Mouse (Mus musculus) gastrocnemius, adult 18-20 months (tissue): Measurements from ENCODE around the gene Ar. TPM values are rescaled to one million over a fixed set of nuclear protein-coding genes. Genes with fewer than 3 reads are reported as not detected.

Experiments
- DNase-seq: peaks from one replicate; pipeline ENCODE4 v3.0.0; 2021; ENCODE audit warnings: low spot score
- long read RNA-seq, 2 experiments: library from polyadenylated mRNA; stranded (forward); transcript quantifications; one replicate each; pipeline ENCODE4 v2.0.0; 2021
- total RNA-seq, 2 experiments: library from RNA; stranded (reverse); gene quantifications; 2 replicates each; pipeline ENCODE4 v1.2.3; 2021

The Ar gene
- 10 to 100 TPM; 15.1 to 16.4 TPM for total RNA-seq
- long read RNA-seq, experiment 1, full-length matches to known transcripts, result 7 of 18 reads
- long read RNA-seq, experiment 1, partial matches to known transcripts, result 0 of 18 reads
- long read RNA-seq, experiment 1, other reads (novel, unspliced or antisense), result 11 of 18 reads
- long read RNA-seq, experiment 2, full-length matches to known transcripts, result 3 of 14 reads
- long read RNA-seq, experiment 2, partial matches to known transcripts, result 0 of 14 reads
- long read RNA-seq, experiment 2, other reads (novel, unspliced or antisense), result 11 of 14 reads

DNA sequence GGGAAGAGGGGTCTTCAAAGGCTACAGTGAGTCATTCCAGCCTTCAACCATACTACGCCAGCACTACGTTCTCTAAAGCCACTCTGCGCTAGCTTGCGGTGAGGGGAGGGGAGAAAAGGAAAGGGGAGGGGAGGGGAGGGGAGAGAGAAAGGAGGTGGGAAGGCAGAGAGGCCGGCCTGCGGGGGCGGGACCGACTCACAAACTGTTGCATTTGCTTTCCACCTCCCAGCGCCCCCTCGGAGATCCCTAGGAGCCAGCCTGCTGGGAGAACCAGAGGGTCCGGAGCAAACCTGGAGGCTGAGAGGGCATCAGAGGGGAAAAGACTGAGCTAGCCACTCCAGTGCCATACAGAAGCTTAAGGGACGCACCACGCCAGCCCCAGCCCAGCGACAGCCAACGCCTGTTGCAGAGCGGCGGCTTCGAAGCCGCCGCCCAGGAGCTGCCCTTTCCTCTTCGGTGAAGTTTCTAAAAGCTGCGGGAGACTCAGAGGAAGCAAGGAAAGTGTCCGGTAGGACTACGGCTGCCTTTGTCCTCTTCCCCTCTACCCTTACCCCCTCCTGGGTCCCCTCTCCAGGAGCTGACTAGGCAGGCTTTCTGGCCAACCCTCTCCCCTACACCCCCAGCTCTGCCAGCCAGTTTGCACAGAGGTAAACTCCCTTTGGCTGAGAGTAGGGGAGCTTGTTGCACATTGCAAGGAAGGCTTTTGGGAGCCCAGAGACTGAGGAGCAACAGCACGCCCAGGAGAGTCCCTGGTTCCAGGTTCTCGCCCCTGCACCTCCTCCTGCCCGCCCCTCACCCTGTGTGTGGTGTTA is at the start of gene Ar:
Gene Ar, plus strand, starts transcription at position 239 of the 812 bp plus-strand sequence.
- peak; percentile 36 for DNase-seq

DNA sequence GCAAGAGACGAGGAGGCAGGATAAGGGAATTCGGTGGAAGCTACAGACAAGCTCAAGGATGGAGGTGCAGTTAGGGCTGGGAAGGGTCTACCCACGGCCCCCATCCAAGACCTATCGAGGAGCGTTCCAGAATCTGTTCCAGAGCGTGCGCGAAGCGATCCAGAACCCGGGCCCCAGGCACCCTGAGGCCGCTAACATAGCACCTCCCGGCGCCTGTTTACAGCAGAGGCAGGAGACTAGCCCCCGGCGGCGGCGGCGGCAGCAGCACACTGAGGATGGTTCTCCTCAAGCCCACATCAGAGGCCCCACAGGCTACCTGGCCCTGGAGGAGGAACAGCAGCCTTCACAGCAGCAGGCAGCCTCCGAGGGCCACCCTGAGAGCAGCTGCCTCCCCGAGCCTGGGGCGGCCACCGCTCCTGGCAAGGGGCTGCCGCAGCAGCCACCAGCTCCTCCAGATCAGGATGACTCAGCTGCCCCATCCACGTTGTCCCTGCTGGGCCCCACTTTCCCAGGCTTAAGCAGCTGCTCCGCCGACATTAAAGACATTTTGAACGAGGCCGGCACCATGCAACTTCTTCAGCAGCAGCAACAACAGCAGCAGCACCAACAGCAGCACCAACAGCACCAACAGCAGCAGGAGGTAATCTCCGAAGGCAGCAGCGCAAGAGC is 1.3 kb downstream of the Ar start:
- DNase-seq, result peak; percentile 5

DNA sequence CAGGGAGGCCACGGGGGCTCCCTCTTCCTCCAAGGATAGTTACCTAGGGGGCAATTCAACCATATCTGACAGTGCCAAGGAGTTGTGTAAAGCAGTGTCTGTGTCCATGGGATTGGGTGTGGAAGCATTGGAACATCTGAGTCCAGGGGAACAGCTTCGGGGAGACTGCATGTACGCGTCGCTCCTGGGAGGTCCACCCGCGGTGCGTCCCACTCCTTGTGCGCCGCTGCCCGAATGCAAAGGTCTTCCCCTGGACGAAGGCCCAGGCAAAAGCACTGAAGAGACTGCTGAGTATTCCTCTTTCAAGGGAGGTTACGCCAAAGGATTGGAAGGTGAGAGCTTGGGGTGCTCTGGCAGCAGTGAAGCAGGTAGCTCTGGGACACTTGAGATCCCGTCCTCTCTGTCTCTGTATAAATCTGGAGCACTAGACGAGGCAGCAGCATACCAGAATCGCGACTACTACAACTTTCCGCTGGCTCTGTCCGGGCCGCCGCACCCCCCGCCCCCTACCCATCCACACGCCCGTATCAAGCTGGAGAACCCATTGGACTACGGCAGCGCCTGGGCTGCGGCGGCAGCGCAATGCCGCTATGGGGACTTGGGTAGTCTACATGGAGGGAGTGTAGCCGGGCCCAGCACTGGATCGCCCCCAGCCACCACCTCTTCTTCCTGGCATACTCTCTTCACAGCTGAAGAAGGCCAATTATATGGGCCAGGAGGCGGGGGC is 2.0 kb downstream of the Ar start:
- peak; percentile 13 for DNase-seq

DNA sequence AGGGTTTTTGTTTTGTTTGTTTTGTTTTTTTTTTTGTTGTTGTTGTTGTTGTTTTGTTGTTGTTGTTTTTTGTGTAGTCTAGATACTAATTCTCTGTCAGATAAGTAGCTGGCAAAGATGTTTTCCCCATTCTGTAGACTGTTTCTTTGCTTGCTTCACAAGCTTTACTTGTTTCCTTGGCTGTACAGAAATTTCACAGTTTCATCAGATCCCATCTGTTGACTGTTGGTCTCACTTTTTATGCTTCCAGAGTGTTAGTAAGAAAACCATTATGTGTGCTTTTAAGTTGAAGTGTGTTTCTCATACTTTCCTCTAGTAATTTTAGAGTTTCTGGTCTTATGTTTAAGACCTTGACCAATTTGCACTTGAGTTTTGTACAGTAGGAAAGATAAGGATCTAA is 41.2 kb downstream of the Ar start:
- no peak for DNase-seq

DNA sequence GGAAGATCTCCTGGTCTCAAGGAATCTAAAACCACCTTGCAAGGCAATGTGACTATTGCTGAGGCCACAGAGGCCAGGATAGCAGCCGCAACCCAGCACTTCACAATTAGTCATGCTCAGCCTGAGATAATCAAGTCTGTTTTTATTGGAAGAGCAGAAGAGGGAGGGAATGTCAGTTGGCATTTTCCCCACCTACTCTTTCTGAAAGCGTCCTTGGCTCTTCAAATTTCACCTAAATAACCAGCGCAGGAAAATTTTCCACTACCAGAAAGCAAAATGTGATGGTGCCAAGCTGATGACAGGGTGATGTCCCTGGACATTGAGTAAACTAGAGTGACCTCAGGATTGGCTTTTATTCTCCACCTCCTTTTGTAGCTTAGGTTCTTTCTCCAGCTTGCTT is 57.2 kb downstream of the Ar start:
- DNase-seq, result peak; percentile 5

DNA sequence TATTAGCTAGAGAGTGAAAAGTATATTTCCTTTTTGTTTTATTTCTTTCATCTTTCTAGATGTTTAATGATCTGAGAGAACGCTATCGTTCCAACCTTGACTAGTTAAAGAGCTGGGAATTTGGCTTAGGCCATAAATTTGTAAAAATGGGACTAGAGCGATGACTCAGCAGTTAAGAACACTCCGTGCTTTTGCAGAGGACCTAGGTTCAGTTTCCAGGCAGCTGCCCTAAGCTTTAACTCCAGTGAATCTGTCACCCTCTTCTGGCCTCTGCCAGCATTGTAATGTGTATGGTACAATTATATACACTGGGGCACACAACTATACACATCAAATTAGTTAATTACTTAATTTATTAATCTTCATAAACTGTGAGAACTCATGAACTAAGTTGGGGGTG is 58.6 kb downstream of the Ar start:
- peak; percentile 1 for DNase-seq

DNA sequence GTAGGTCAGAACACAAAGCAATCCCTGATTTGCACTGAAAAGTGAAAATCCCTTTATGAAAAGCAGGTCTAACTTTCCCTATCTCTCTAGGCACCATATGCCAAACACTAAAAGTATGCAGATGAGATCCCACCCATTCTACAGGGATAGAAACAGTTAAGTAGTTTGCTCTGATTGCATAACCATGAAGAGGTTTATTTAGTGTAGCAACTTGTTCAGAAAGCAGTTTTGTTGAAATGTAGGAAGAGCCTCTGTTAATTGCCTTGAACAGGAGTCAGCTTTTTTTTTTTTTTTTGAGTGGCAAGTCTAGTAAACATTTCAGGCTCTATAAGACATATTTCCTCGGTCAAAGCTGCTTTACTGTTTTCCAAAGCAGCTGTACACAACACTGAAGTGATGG is 67.5 kb downstream of the Ar start:
- no peak for DNase-seq

DNA sequence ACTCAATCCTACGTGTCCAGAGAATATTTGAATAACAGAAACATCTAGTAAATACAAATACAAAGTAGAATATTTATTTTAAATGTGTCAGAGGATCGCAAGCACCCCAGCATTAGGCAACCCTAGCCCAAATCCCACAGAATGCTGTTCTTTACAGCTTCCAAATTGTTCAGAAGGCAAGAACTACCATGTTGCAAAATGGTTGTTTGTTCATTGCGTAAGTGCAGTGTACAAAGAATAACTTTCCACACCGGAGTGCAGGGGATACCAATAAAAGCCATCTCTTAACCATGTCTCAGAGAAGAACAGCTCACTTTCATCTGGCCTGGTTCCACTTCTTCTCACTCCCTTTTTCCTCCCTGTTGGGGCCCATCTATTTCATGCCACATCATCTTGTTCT is 90.4 kb downstream of the Ar start:
- DNase-seq, result no peak

DNA sequence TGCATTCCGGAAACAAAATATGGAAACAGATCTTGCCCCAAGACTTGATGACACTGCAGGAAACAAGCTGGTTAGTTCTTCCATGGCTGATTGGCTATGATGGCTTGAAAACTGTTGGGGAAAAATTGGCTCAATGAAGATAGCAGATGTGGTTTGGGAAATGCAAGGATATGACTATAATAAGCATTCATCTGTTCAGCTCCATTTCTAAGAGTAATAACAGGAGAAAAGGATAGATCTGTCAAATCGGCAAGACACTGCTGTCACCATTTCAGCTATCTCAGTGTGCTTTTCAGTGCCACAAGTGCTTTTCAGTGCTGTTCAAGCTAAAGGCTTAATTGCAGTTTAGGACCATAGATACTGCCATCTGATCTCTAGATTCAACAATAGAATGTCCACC is 96.5 kb downstream of the Ar start:
- no peak for DNase-seq

DNA sequence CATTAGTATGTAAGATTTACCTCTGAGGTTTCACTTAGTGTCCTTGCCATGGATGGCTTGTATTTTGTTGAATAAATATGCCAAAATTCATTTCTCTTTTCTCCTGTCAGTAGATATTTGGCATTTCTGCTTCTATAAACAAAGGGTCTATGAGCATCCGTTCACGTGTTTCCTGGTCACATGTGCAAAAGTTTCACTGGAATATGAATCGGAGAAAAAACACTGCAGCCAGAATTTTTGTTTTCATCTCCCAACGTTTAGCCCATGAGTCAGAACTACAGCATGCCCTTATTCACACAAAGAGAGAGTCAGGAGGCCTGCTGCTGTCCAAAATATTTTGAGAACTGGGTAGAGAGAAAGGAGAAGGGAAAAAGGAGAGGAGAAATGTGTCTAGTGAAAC is 99.8 kb downstream of the Ar start:
- no peak for DNase-seq

DNA sequence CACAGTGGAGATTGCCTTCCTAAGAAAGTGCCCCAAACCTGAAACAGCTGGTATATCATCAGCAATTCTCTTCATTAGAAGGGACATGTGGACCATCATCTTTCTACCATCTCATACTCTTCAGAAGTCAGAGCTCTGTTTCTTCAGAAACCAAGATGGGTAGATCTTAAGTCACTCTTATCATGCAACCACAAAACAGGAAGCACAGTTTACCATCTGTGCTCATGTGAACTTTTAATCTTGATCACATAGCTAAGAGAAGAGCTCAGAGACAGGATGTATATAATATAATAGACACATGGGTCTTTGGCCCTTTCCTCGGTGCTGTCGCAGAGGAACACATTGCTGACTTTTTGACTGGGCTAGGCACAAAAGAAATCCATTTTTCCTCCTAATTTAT is 111.1 kb downstream of the Ar start:
- no peak for DNase-seq

DNA sequence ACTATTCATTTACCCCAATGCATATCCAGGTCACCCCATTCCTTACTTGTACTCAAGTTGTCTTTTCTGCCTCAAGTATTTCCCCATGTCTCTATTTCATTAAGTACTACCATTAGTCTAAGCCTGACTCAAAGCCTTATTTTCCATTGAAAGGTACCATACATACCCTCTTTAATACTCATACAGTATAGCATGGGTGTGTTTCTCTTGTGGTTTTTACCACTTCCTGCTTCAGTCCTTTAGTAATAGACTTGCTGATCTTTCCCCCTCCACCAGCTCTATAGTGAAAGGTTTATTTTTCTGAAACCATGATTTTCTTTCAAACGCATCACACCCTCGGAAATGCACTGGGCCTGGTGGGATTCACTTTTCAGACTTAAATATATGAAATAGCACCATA is 117.2 kb downstream of the Ar start:
- DNase-seq, result no peak

DNA sequence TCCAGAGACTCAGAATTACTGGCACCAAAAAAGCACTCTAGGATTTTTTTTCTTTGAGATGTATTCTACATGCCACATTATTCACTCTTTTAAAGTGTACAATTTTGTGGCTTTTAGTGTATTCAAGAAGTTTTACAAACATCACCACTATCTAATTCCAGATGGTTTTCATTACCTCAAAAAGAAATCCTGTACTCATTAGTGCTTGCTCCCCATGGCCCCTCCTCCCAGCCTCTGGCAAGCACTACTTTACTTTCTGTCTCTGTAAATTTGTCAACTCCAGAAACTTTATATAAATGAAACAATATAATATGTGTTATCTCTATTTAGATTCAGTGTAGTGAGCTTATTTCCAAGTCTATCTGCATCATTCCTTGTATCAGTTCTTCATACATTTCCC is 122.8 kb downstream of the Ar start:
- peak; percentile 2 for DNase-seq

DNA sequence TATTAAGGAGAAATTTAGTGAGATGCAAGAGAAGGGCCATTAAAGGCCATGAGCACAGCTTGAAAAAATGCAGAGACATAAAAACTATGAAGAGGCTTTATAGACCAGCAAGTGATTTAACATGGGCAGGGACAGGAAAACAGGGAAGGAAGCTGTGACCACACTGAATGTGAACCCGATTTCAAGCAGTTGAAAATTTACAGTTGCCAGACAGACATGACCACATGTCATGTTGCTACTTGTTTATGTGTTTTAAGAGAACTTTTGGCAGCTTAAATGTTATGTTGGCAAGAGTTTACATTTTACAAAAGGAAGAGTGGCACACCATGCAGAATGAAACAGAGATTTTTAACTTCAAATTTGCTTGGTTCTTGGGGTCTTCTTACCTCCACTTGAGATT is 143.2 kb downstream of the Ar start:
- DNase-seq, result no peak

DNA sequence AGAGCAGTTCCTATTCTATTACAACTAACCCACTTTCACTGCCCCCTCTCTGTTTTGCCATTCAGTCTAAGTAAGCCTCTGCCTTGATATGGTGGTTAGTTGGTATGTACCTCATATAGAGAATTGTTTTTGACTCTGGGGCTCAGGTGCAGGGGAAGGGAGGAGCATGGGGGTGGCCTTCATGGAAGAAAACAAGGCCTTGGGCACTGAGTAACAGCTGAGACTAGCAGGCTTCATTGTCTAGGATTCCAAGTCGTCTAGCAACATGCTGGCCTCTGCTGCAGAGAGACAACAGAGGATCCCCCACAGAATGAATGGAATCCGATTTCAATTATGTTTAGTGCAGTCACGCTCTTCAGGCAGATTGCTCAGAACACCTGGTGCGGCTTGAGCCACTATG is 152.1 kb downstream of the Ar start:
- no peak for DNase-seq

DNA sequence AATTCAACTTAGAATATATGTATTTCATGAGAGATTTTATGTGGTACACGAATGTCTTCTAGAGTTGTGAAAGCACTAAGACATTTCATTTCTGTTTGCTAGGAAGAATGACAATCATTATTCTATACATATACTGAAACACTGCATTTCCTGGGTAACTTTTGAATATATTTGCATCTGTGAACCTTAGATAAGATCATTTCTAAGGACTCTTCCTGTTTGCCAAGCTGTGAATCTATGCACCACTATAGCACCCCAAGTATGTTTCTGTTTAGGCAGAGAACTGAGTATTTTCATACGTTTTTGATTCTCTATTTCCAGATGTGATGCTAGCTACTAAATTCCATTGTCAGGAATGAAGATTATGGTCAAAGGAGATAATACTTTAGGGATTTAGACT is 153.4 kb downstream of the Ar start:
- no peak for DNase-seq

DNA sequence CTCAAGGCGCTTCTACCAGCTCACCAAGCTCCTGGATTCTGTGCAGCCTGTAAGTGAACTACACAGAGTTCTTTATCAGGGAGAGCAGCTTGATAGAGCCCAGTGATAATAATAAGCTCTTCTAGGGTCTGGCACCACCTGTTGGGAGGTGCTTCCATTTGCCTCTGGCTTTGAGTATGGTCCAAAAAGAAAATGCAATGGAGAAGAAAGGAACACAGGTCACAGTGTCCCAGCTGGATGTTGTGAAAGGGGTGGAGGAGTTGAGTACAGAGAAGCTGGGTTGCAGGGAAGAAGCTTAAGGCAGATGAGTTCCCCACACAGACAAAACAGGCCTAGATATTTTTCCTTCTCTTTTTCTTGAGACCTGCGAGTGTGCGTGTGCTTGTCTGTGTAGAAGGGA is 167.4 kb downstream of the Ar start:
- no peak for DNase-seq

DNA sequence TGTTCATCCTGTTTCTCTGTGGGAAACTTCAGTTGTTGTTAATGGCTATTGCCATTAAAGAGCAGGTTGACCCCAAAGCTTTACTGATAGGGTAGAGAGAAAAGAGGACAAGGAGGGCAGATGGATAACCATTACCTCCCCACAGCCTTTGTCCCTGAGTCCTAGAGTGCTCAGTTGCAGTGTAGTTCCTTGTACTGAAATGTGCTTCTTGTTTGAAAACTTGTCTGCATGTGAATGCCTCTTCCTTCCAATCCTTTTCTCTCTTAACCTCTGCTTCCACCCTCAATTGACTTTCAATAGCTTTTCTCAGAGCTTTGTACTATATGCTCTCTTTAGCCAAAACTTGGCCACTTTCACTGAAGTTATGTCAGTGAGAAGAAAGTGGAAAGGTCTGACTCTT is 168.9 kb downstream of the Ar start:
- no peak for DNase-seq

DNA sequence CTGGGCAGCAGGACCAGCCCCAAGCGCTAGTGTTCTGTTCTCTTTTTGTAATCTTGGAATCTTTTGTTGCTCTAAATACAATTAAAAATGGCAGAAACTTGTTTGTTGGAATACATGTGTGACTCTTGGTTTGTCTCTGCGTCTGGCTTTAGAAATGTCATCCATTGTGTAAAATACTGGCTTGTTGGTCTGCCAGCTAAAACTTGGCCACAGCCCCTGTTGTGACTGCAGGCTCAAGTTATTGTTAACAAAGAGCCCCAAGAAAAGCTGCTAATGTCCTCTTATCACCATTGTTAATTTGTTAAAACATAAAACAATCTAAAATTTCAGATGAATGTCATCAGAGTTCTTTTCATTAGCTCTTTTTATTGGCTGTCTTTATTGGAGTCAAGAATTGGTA is 174.5 kb downstream of the Ar start:
- no peak for DNase-seq

DNA sequence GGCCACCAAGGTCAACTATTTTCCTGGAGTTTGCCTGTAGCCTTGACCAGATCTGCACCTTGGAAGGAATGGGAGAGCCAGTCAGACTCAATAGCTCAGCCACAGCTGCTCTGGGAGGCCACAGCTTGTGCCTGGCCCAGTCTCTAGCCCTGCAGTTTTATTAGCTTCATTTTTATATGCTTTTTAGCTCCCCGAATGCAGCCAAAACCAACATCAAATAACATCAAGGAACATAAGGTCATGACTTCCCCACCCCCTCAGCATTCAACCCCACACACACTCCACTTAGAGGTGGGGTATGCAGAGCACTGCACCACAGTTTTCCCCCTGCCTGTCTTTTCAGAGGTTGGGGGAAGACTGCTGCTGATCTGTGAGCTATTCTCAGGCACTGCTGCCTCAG is 198.9 kb downstream of the Ar start:
- no peak for DNase-seq

DNA sequence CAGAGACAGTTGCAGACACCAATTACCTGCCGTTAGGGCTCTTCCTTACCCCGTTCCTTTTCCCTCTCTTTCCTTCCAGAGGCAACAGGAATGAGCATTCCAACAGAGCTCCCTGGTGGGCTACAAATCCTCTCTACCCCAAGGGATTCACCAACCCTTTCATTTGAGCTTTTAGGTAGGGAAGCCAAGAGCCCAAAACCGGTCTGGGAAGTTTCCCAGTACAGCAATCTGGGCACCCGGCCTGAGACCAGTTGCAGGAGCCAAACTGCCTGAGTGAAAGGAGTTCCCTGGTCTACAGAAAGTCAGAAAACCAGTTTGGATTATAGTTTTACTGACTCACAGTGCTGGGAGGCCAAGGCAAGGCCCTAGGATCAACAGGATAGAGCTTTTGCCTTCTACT is 199.5 kb downstream of the Ar start:
- DNase-seq, result peak; percentile 78
